Mouse (Mus musculus) heart, embryonic 12.5 days (tissue): ENCODE measurements at regions not wholly inside any gene's neighbourhood (a gene's known extent, or its start where the extent isn't known, plus 50 kb on each side); places are given as distances from the start of the nearest gene placed in this dataset.
"Not testable (repeated sequence)": the region's sequence is repeated elsewhere in the genome, so short reads cannot be mapped to it uniquely, and the experiment has no call there.

Experiments used
- ATAC-seq: fragments of 200-750 bp; cut with Nextera tagmentation; 2 replicates; pipeline ENCODE4 v1.8.0; 2017; ENCODE audit warnings: moderate TSS enrichment, moderate library complexity; ENCODE audit not compliant: insufficient number of reproducible peaks, low FRiP score
- H3K27ac ChIP-seq: fragments of 300-500 bp; sonication (generic); 2 replicates; pipeline ENCODE4 v1.5.1; 2016; ENCODE audit warnings: mild to moderate bottlenecking, moderate library complexity; ENCODE audit not compliant: poor library complexity, severe bottlenecking
- H3K27me3 ChIP-seq: fragments of 300-500 bp; sonication (generic); replicated peaks from 2 replicates; pipeline ENCODE4 v1.6.1; 2016; ENCODE audit warnings: mild to moderate bottlenecking, moderate library complexity
- H3K36me3 ChIP-seq: fragments of 300-500 bp; sonication (generic); 2 replicates; pipeline ENCODE4 v1.6.1; 2016; ENCODE audit warnings: mild to moderate bottlenecking, moderate library complexity
- H3K4me1 ChIP-seq: fragments of 300-500 bp; sonication (generic); replicated peaks from 2 replicates; pipeline ENCODE4 v1.6.1; 2016; ENCODE audit warnings: mild to moderate bottlenecking
- H3K4me2 ChIP-seq: fragments of 300-500 bp; sonication (generic); 2 replicates; pipeline ENCODE4 v1.6.1; 2016; ENCODE audit warnings: mild to moderate bottlenecking, moderate library complexity
- H3K4me3 ChIP-seq: fragments of 300-500 bp; sonication (generic); 2 replicates; pipeline ENCODE4 v1.5.1; 2016; ENCODE audit warnings: mild to moderate bottlenecking
- H3K9ac ChIP-seq: fragments of 300-500 bp; sonication (generic); 2 replicates; pipeline ENCODE4 v1.6.1; 2016; ENCODE audit warnings: mild to moderate bottlenecking, moderate library complexity
- H3K9me3 ChIP-seq: fragments of 300-500 bp; sonication (generic); replicated peaks from 2 replicates; pipeline ENCODE4 v1.6.1; 2016; ENCODE audit warnings: mild to moderate bottlenecking, moderate library complexity
- WGBS: fragments of 180-500 bp; shearing (Covaris S2); methylation state at CpG from one replicate; pipeline ENCODE4 v1.1.7; 2016; 5-methylcytosine and 5-hydroxymethylcytosine counted together

GRCm38 (mm10) chr14:86070313-86071100 lies 1070.5 kb downstream of the Diaph3 start:
- no peak for ATAC-seq

GRCm38 (mm10) chr14:86069329-86069728 lies 1071.7 kb downstream of the Diaph3 start:
- no peak overlapping the region for H3K27ac ChIP-seq
- H3K4me1 ChIP-seq: no peaks in the 10 kb centered on the region

More at GRCm38 (mm10) chr14:86070313-86071100, 1070.5 kb downstream of the Diaph3 start:
- Histone ChIP-seq H3K27ac (no peak overlapping the region), H3K4me2 (no peak overlapping the region), H3K36me3 (no peaks in the 10 kb centered on the region), H3K9me3 (no peaks in the 10 kb centered on the region), H3K27me3 (no peaks in the 10 kb centered on the region), H3K4me3 (no peak overlapping the region), H3K4me1 (no peaks in the 10 kb centered on the region), H3K9ac (no peak overlapping the region)
- WGBS: 65% methylated on average over 6 of the region's 6 CpGs

GRCm38 (mm10) chr14:86067743-86068142 lies 1073.3 kb downstream of the Diaph3 start:
- 83% methylated on average over 1 of the region's 1 CpGs for WGBS
- H3K36me3 ChIP-seq: no peaks in the 10 kb centered on the region
- H3K4me2 ChIP-seq: no peak overlapping the region
- no peak overlapping the region for H3K27ac ChIP-seq
- H3K27me3 ChIP-seq: no peaks in the 10 kb centered on the region
- ATAC-seq: no peak
- no peak overlapping the region for H3K9ac ChIP-seq
- no peaks in the 10 kb centered on the region for H3K4me1 ChIP-seq
- H3K4me3 ChIP-seq: no peak overlapping the region
- no peaks in the 10 kb centered on the region for H3K9me3 ChIP-seq

More at GRCm38 (mm10) chr14:86069329-86069728, 1071.7 kb downstream of the Diaph3 start:
- no peak overlapping the region for H3K4me2 ChIP-seq
- H3K9ac ChIP-seq: no peak overlapping the region
- H3K36me3 ChIP-seq: no peaks in the 10 kb centered on the region
- H3K27me3 ChIP-seq: no peaks in the 10 kb centered on the region
- H3K9me3 ChIP-seq: no peaks in the 10 kb centered on the region
- WGBS: 41% methylated on average over 1 of the region's 1 CpGs
- no peak for ATAC-seq
- H3K4me3 ChIP-seq: no peak overlapping the region

GRCm38 (mm10) chr14:86063620-86063943 lies 1077.5 kb downstream of the Diaph3 start:
- no peaks in the 10 kb centered on the region for H3K4me1 ChIP-seq
- H3K9ac ChIP-seq: no peak overlapping the region
- no peak overlapping the region for H3K27ac ChIP-seq
- H3K36me3 ChIP-seq: no peaks in the 10 kb centered on the region
- H3K27me3 ChIP-seq: no peaks in the 10 kb centered on the region
- no peak overlapping the region for H3K4me2 ChIP-seq
- 78% methylated on average over 3 of the region's 3 CpGs for WGBS
- H3K9me3 ChIP-seq: no peaks in the 10 kb centered on the region
- no peak for ATAC-seq
- H3K4me3 ChIP-seq: no peak overlapping the region

GRCm38 (mm10) chr14:86062885-86063619 lies 1078.0 kb downstream of the Diaph3 start:
- H3K27ac ChIP-seq: no peak overlapping the region
- H3K27me3 ChIP-seq: no peaks in the 10 kb centered on the region
- H3K4me2 ChIP-seq: no peak overlapping the region
- WGBS: 73% methylated on average over 11 of the region's 11 CpGs
- ATAC-seq: no peak
- no peak overlapping the region for H3K9ac ChIP-seq
- no peaks in the 10 kb centered on the region for H3K36me3 ChIP-seq
- no peaks in the 10 kb centered on the region for H3K4me1 ChIP-seq
- H3K4me3 ChIP-seq: no peak overlapping the region
- H3K9me3 ChIP-seq: no peaks in the 10 kb centered on the region

- H3K4me1 ChIP-seq: no peaks in the 10 kb centered on the region
- H3K4me2 ChIP-seq: no peak overlapping the region
- H3K27me3 ChIP-seq: no peaks in the 10 kb centered on the region
- no peak for ATAC-seq
- no peak overlapping the region for H3K27ac ChIP-seq
- 76% methylated on average over 4 of the region's 4 CpGs for WGBS
- H3K4me3 ChIP-seq: no peak overlapping the region
- no peak overlapping the region for H3K9ac ChIP-seq
- H3K36me3 ChIP-seq: no peaks in the 10 kb centered on the region
- H3K9me3 ChIP-seq: no peaks in the 10 kb centered on the region
Observed at GRCm38 (mm10) chr14:86056991-86057390, 1084.0 kb downstream of the Diaph3 start.

- Histone ChIP-seq H3K4me3 (no peak overlapping the region), H3K36me3 (no peaks in the 10 kb centered on the region), H3K9ac (no peak overlapping the region), H3K4me1 (no peaks in the 10 kb centered on the region), H3K27ac (no peak overlapping the region), H3K27me3 (no peaks in the 10 kb centered on the region), H3K4me2 (no peak overlapping the region), H3K9me3 (no peaks in the 10 kb centered on the region)
- 81% methylated on average over 1 of the region's 1 CpGs for WGBS
- ATAC-seq: no peak
Observed at GRCm38 (mm10) chr14:86054668-86055067, 1086.4 kb downstream of the Diaph3 start.

GRCm38 (mm10) chr14:86029401-86029800 lies 1111.6 kb downstream of the Diaph3 start:
- Histone ChIP-seq H3K4me3 (no peak overlapping the region), H3K27me3 (no peaks in the 10 kb centered on the region), H3K4me2 (no peak overlapping the region), H3K9ac (no peak overlapping the region), H3K36me3 (no peaks in the 10 kb centered on the region), H3K9me3 (no peaks in the 10 kb centered on the region), H3K27ac (no peak overlapping the region), H3K4me1 (no peaks in the 10 kb centered on the region)
- ATAC-seq: no peak

- not testable (repeated sequence) for ATAC-seq, H3K4me3 ChIP-seq, H3K9me3 ChIP-seq, H3K27ac ChIP-seq, H3K4me1 ChIP-seq, H3K9ac ChIP-seq, H3K36me3 ChIP-seq, H3K4me2 ChIP-seq, H3K27me3 ChIP-seq
- 70% methylated on average over 2 of the region's 2 CpGs for WGBS
Observed at GRCm38 (mm10) chr14:86017611-86018010, 1123.4 kb downstream of the Diaph3 start.
